Mouse (Mus musculus) limb, embryonic 15.5 days (tissue): ENCODE data around the gene Clec16a. TPM values are rescaled to one million over a fixed set of nuclear protein-coding genes. Genes with fewer than 3 reads are reported as not detected.

Source experiments
- ATAC-seq: fragments of 200-750 bp; cut with Nextera tagmentation; 2 replicates; pipeline ENCODE4 v1.8.0; 2017; ENCODE audit warnings: low read depth, moderate TSS enrichment; ENCODE audit not compliant: insufficient number of reproducible peaks, low FRiP score, low TSS enrichment
- H3K27ac ChIP-seq: fragments of 300-500 bp; sonication (generic); 2 replicates; pipeline ENCODE4 v1.5.1; 2015; ENCODE audit warnings: moderate library complexity, mild to moderate bottlenecking, inconsistent platforms
- H3K27me3 ChIP-seq: fragments of 300-500 bp; sonication (generic); 2 replicates; pipeline ENCODE4 v1.6.1; 2015; ENCODE audit warnings: inconsistent platforms
- H3K36me3 ChIP-seq: fragments of 300-500 bp; sonication (generic); 2 replicates; pipeline ENCODE4 v1.6.1; 2015; ENCODE audit warnings: inconsistent platforms
- H3K4me1 ChIP-seq: fragments of 300-500 bp; sonication (generic); 2 replicates; pipeline ENCODE4 v1.6.1; 2015; ENCODE audit warnings: inconsistent platforms
- H3K4me2 ChIP-seq: fragments of 300-500 bp; sonication (generic); 2 replicates; pipeline ENCODE4 v1.6.1; 2015; ENCODE audit warnings: mild to moderate bottlenecking, inconsistent platforms
- H3K4me3 ChIP-seq: fragments of 300-500 bp; sonication (generic); 2 replicates; pipeline ENCODE4 v1.5.1; 2015; ENCODE audit warnings: mild to moderate bottlenecking, inconsistent platforms
- H3K9ac ChIP-seq: fragments of 300-500 bp; sonication (generic); 2 replicates; pipeline ENCODE4 v1.6.1; 2015; ENCODE audit warnings: inconsistent platforms
- H3K9me3 ChIP-seq: fragments of 300-500 bp; sonication (generic); 2 replicates; pipeline ENCODE4 v1.6.1; 2016; ENCODE audit warnings: inconsistent platforms
- WGBS: fragments of 180-500 bp; shearing (Covaris S2); methylation state at CpG from one replicate; pipeline ENCODE4 v1.1.7; 2015; 5-methylcytosine and 5-hydroxymethylcytosine counted together
- polyA plus RNA-seq: library from polyadenylated mRNA; unstranded; fragments of >200 nt; fragmentation: Nextera tagmentation; extraction: Ambion mirVana; gene quantifications from 2 replicates; pipeline ENCODE4 v1.2.1, GENCODE M21; 2015

The Clec16a gene
- 34.3 and 39.5 TPM in 2 replicates for polyA plus RNA-seq

- peak; percentile 87 for ATAC-seq
- H3K36me3 ChIP-seq = 0 out of 2 replicates have a peak, but pooled peaks cover 7% of the 10 kb centered on the region
- under 1% methylated on average over 58 of the region's 58 CpGs for WGBS
- H3K9ac ChIP-seq = peak within 1 kb of the TSS; percentile 77
- H3K4me2 ChIP-seq = peak within 1 kb of the TSS; percentile 84
- no peaks in the 10 kb centered on the region for H3K27me3 ChIP-seq
- H3K4me1 ChIP-seq = peaks cover 31% of the 10 kb centered on the region
- H3K4me3 ChIP-seq = peak within 1 kb of the TSS; percentile 96
- H3K27ac ChIP-seq = peak within 1 kb of the TSS; percentile 79
- no peaks in the 10 kb centered on the region for H3K9me3 ChIP-seq
These were observed at the start of gene Clec16a for GRCm38 (mm10) chr16:10544995-10545622. Gene Clec16a, plus strand, starts transcription at chr16:10545339.

- Histone ChIP-seq H3K4me1 (no peaks in the 10 kb centered on the region), H3K9me3 (no peaks in the 10 kb centered on the region), H3K27ac (no peak overlapping the region), H3K4me3 (no peak overlapping the region), H3K36me3 (no peaks in the 10 kb centered on the region), H3K9ac (no peak overlapping the region), H3K27me3 (0 out of 2 replicates have a peak, but pooled peaks cover 3% of the 10 kb centered on the region), H3K4me2 (no peak overlapping the region)
- WGBS = 65% methylated on average over 2 of the region's 2 CpGs
- no peak for ATAC-seq
These were observed 49.3 kb upstream of the Clec16a start for GRCm38 (mm10) chr16:10495824-10496298.

GRCm38 (mm10) chr16:10498096-10498602 lies 47.0 kb upstream of the Clec16a start:
- H3K4me2 ChIP-seq = no peak overlapping the region
- WGBS = 54% methylated on average over 5 of the region's 5 CpGs

GRCm38 (mm10) chr16:10499122-10499521 lies 46.0 kb upstream of the Clec16a start:
- no peak overlapping the region for H3K4me3 ChIP-seq
- 0 out of 2 replicates have a peak, but pooled peaks cover 3% of the 10 kb centered on the region for H3K27me3 ChIP-seq
- no peak overlapping the region for H3K27ac ChIP-seq
- no peak overlapping the region for H3K9ac ChIP-seq
- H3K4me2 ChIP-seq = no peak overlapping the region
- no peaks in the 10 kb centered on the region for H3K4me1 ChIP-seq
- no peaks in the 10 kb centered on the region for H3K9me3 ChIP-seq
- 78% methylated on average over 1 of the region's 1 CpGs for WGBS
- no peak for ATAC-seq
- H3K36me3 ChIP-seq = no peaks in the 10 kb centered on the region

More at GRCm38 (mm10) chr16:10498096-10498602, 47.0 kb upstream of the Clec16a start:
- Histone ChIP-seq H3K9ac (no peak overlapping the region), H3K4me3 (no peak overlapping the region), H3K27me3 (0 out of 2 replicates have a peak, but pooled peaks cover 3% of the 10 kb centered on the region), H3K27ac (no peak overlapping the region), H3K4me1 (no peaks in the 10 kb centered on the region), H3K36me3 (no peaks in the 10 kb centered on the region), H3K9me3 (no peaks in the 10 kb centered on the region)
- ATAC-seq = no peak

- Histone ChIP-seq H3K36me3 (no peaks in the 10 kb centered on the region), H3K27me3 (0 out of 2 replicates have a peak, but pooled peaks cover 3% of the 10 kb centered on the region), H3K4me1 (no peaks in the 10 kb centered on the region), H3K4me2 (no peak overlapping the region), H3K4me3 (no peak overlapping the region), H3K27ac (no peak overlapping the region), H3K9ac (no peak overlapping the region), H3K9me3 (no peaks in the 10 kb centered on the region)
- 13% methylated on average over 8 of the region's 8 CpGs for WGBS
- no peak for ATAC-seq
These were observed 43.3 kb upstream of the Clec16a start for GRCm38 (mm10) chr16:10501865-10502264.

- WGBS = 65% methylated on average over 2 of the region's 2 CpGs
- Histone ChIP-seq H3K27me3 (0 out of 2 replicates have a peak, but pooled peaks cover 3% of the 10 kb centered on the region), H3K27ac (no peak overlapping the region), H3K4me3 (no peak overlapping the region), H3K4me2 (no peak overlapping the region), H3K4me1 (no peaks in the 10 kb centered on the region), H3K36me3 (no peaks in the 10 kb centered on the region), H3K9me3 (no peaks in the 10 kb centered on the region), H3K9ac (no peak overlapping the region)
- ATAC-seq = no peak
These were observed 42.1 kb upstream of the Clec16a start for GRCm38 (mm10) chr16:10503058-10503457.

- no peaks in the 10 kb centered on the region for H3K36me3 ChIP-seq
- no peaks in the 10 kb centered on the region for H3K4me1 ChIP-seq
- no peaks in the 10 kb centered on the region for H3K9me3 ChIP-seq
- no peaks in the 10 kb centered on the region for H3K27me3 ChIP-seq
- WGBS = 56% methylated on average over 4 of the region's 4 CpGs
- no peak overlapping the region for H3K4me3 ChIP-seq
- no peak overlapping the region for H3K27ac ChIP-seq
- H3K4me2 ChIP-seq = no peak overlapping the region
- no peak overlapping the region for H3K9ac ChIP-seq
- ATAC-seq = no peak
These were observed 37.7 kb upstream of the Clec16a start for GRCm38 (mm10) chr16:10507445-10507844.

GRCm38 (mm10) chr16:10508691-10509090 lies 36.4 kb upstream of the Clec16a start:
- Histone ChIP-seq H3K9ac (no peak overlapping the region), H3K27ac (no peak overlapping the region), H3K4me1 (no peaks in the 10 kb centered on the region), H3K9me3 (no peaks in the 10 kb centered on the region), H3K36me3 (no peaks in the 10 kb centered on the region), H3K4me3 (no peak overlapping the region), H3K27me3 (no peaks in the 10 kb centered on the region), H3K4me2 (no peak overlapping the region)
- no peak for ATAC-seq
- whole genome bisulfite sequencing = 46% methylated on average over 6 of the region's 6 CpGs

- H3K4me1 ChIP-seq = no peaks in the 10 kb centered on the region
These were observed 34.5 kb upstream of the Clec16a start for GRCm38 (mm10) chr16:10510477-10511133.

GRCm38 (mm10) chr16:10511134-10511520 lies 34.0 kb upstream of the Clec16a start:
- Histone ChIP-seq H3K4me2 (no peak overlapping the region), H3K27me3 (no peaks in the 10 kb centered on the region), H3K9me3 (no peaks in the 10 kb centered on the region), H3K4me1 (no peaks in the 10 kb centered on the region), H3K27ac (no peak overlapping the region), H3K9ac (no peak overlapping the region), H3K4me3 (no peak overlapping the region), H3K36me3 (no peaks in the 10 kb centered on the region)
- WGBS = 87% methylated on average over 12 of the region's 12 CpGs
- no peak for ATAC-seq

More at GRCm38 (mm10) chr16:10510477-10511133, 34.5 kb upstream of the Clec16a start:
- no peak overlapping the region for H3K4me3 ChIP-seq
- no peaks in the 10 kb centered on the region for H3K9me3 ChIP-seq
- no peak overlapping the region for H3K4me2 ChIP-seq
- ATAC-seq = no peak
- H3K27me3 ChIP-seq = no peaks in the 10 kb centered on the region
- no peak overlapping the region for H3K9ac ChIP-seq
- no peaks in the 10 kb centered on the region for H3K36me3 ChIP-seq
- H3K27ac ChIP-seq = no peak overlapping the region
- 52% methylated on average over 14 of the region's 14 CpGs for WGBS

GRCm38 (mm10) chr16:10515953-10516572 lies 29.1 kb upstream of the Clec16a start:
- no peak overlapping the region for H3K4me2 ChIP-seq
- H3K4me1 ChIP-seq = peaks cover 4% of the 10 kb centered on the region; the same call in 1 of the 2 replicates
- WGBS = 87% methylated on average over 12 of the region's 12 CpGs
- H3K27me3 ChIP-seq = no peaks in the 10 kb centered on the region
- no peaks in the 10 kb centered on the region for H3K36me3 ChIP-seq
- H3K4me3 ChIP-seq = no peak overlapping the region
- no peak overlapping the region for H3K27ac ChIP-seq
- H3K9ac ChIP-seq = no peak overlapping the region
- ATAC-seq = no peak
- H3K9me3 ChIP-seq = no peaks in the 10 kb centered on the region
